Mouse (Mus musculus) G1E (cell line): ENCODE measurements around the gene Cspg4. TPM values are rescaled to one million over a fixed set of nuclear protein-coding genes. Genes with fewer than 3 reads are reported as not detected.

Source experiments
- ATAC-seq: 2 replicates; pipeline ENCODE4 v1.8.0; 2016; ENCODE audit warnings: mild to moderate bottlenecking; ENCODE audit not compliant: insufficient number of reproducible peaks, poor library complexity, low FRiP score, severe bottlenecking; ENCODE audit errors: extremely low read depth
- DNase-seq: peaks from one replicate; pipeline ENCODE4 v3.0.0; 2012; ENCODE audit warnings: low spot score
- H3K27me3 ChIP-seq: 2 replicates; pipeline ENCODE4 v1.6.1; 2012; ENCODE audit warnings: mild to moderate bottlenecking, low read length, inconsistent platforms; ENCODE audit not compliant: insufficient read depth
- H3K36me3 ChIP-seq: replicated peaks from 2 replicates; pipeline ENCODE3; 2012; ENCODE audit warnings: mild to moderate bottlenecking, inconsistent platforms
- H3K4me1 ChIP-seq: 2 replicates; pipeline ENCODE4 v1.6.1; 2012; ENCODE audit warnings: low read depth, low read length, inconsistent platforms, mixed read lengths; ENCODE audit not compliant: insufficient read depth
- H3K4me3 ChIP-seq: 2 replicates; pipeline ENCODE4 v1.5.1; 2012; ENCODE audit warnings: low read depth, mild to moderate bottlenecking, inconsistent platforms, low read length, moderate library complexity, mixed read lengths
- H3K9me3 ChIP-seq: replicated peaks from 2 replicates; pipeline ENCODE4 v1.6.1; 2012; ENCODE audit warnings: inconsistent platforms
- CTCF ChIP-seq: IDR thresholded peaks from 2 replicates; pipeline ENCODE4 v1.5.1; 2012; ENCODE audit warnings: low read depth, low read length, inconsistent platforms, mixed read lengths
- GATA1 ChIP-seq: IDR thresholded peaks from 2 replicates; pipeline ENCODE4 v1.6.1; 2012; ENCODE audit warnings: borderline replicate concordance, low read length, inconsistent platforms, mixed read lengths
- GATA2 ChIP-seq: IDR thresholded peaks from 2 replicates; pipeline ENCODE4 v1.6.1; 2012; ENCODE audit warnings: low read depth, low read length, inconsistent platforms, borderline replicate concordance
- POLR2AphosphoS5 ChIP-seq: IDR thresholded peaks from 2 replicates; pipeline ENCODE4 v1.6.1; 2012; ENCODE audit warnings: low read depth, low read length, inconsistent platforms; ENCODE audit not compliant: insufficient replicate concordance
- TAL1 ChIP-seq: conservative IDR thresholded peaks from 2 replicates; pipeline ENCODE4 v1.6.1; 2012; ENCODE audit warnings: low read depth, low read length, inconsistent platforms, mixed read lengths
- polyA plus RNA-seq: library from polyadenylated mRNA; stranded (reverse); fragments of >175 nt; gene quantifications from 2 replicates; pipeline ENCODE4 v1.2.3, GENCODE M21; 2012
- total RNA-seq, 2 experiments: library from RNA; stranded (forward) in 1 of 2; stranded (reverse) in 1 of 2; fragments of 200-1000 nt in 1 of 2; fragments of >200 nt in 1 of 2; fragmentation: Nextera tagmentation in 1 of 2; gene quantifications; 2 replicates each; pipeline ENCODE4 v1.2.3; 2014 to 2017

Cspg4 gene
- total and polyA plus RNA-seq, 3 experiments, result 0.16 TPM; not detected in 2

DNA sequence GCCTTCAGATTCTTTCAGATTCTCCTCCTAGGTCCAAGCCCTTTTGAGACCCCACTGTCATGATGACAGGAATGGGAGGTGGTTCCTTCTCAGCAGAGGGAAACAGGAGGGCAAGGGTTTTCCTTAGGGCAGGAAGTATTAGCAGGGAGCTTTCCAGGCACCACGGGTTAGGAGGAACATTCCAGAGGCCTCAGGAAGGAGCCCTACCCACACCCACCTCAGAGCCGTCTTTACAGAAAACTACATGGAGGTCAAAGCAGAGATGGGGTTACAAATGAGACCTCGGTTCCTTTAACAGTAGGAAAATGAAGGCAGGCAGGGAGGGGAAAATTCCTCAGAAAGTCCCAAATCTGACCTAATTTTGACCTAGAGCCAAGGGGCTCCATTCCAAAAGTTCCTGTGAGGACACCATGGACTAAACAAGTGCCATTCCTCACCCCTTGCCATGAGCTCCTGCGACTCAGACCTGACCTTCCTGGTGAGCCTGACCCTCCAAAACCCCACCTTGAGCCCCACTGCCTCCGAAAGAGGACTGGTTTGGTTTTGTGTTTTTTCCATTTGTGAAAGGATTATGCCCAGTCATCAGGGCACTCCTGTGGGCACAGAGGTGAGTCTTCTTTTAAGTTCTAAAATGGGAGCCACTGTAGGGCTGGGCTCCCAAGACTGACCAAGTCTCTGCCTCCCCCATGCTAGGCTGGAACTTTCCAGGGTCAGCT is 51.0 kb downstream of the Cspg4 start:
- TF ChIP-seq TAL1 (no peak), GATA2 (no peak), GATA1 (no peak), CTCF (no peak), POLR2AphosphoS5 (no peak)
- no peak for ATAC-seq
- no peaks in the 10 kb centered on the region for H3K9me3 ChIP-seq
- H3K27me3 ChIP-seq, result peaks cover 40% of the 10 kb centered on the region
- H3K36me3 ChIP-seq, result peaks cover 8% of the 10 kb centered on the region
- DNase-seq, result no peak
- H3K4me1 ChIP-seq, result peaks cover 2% of the 10 kb centered on the region; the same call in 1 of the 2 replicates
- H3K4me3 ChIP-seq, result no peak overlapping the region

DNA sequence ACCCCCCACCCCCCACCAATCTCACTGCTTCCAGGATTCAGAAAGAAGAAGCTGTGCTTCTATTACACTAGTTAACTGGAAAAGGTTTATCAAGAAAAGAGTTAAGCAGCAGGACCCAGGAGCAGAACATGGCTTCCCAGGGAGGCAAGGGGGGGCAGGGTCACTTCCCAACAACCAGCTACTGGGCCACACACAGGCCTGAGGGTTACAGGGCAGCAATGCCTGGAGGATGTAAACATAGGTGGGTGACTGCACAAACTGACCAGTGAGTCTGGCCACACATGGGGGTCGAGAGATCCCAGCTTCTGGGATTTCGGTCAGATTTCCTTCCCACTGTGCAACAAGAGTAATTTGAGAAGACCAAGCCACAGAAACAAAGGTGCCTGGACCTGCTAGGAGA is 52.3 kb downstream of the Cspg4 start:
- ATAC-seq (no peak), DNase-seq (no peak)
- peaks cover 2% of the 10 kb centered on the region; the same call in 1 of the 2 replicates for H3K4me1 ChIP-seq
- H3K27me3 ChIP-seq, result peaks cover 31% of the 10 kb centered on the region
- H3K4me3 ChIP-seq, result no peak overlapping the region
- peaks cover 12% of the 10 kb centered on the region for H3K36me3 ChIP-seq
- TF ChIP-seq TAL1, result no peak
- TF ChIP-seq POLR2AphosphoS5, result no peak
- TF ChIP-seq GATA2, result no peak
- TF ChIP-seq GATA1, result no peak
- no peak for TF ChIP-seq CTCF
- peaks cover 4% of the 10 kb centered on the region for H3K9me3 ChIP-seq

DNA sequence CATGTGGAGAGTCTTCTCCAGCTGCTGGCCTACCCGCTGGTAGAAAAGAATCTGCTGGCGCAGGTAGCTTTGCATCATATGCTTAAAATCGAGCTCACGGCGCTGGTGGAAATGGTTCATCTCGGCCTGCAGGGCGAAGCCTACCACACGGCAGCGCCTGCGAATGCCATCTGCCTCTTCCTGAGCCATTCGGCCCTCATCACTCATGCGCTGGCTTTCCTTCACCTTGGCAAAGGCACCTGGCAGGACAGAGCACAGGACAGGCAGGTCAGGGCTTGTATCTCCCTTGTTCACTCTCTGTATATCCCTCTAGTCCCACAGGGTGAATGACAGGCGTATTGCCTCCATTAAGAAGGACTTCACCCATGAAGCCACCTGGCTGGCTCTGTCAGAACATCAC is 53.6 kb downstream of the Cspg4 start:
- H3K27me3 ChIP-seq, result peaks cover 19% of the 10 kb centered on the region
- DNase-seq (no peak), ATAC-seq (no peak)
- TF ChIP-seq GATA1, result no peak
- no peak for TF ChIP-seq GATA2
- no peak for TF ChIP-seq POLR2AphosphoS5
- no peak for TF ChIP-seq CTCF
- TF ChIP-seq TAL1, result no peak
- no peak overlapping the region for H3K4me3 ChIP-seq
- peaks cover 14% of the 10 kb centered on the region for H3K36me3 ChIP-seq
- H3K9me3 ChIP-seq, result peaks cover 4% of the 10 kb centered on the region
- H3K4me1 ChIP-seq, result peaks cover 2% of the 10 kb centered on the region; the same call in 1 of the 2 replicates

DNA sequence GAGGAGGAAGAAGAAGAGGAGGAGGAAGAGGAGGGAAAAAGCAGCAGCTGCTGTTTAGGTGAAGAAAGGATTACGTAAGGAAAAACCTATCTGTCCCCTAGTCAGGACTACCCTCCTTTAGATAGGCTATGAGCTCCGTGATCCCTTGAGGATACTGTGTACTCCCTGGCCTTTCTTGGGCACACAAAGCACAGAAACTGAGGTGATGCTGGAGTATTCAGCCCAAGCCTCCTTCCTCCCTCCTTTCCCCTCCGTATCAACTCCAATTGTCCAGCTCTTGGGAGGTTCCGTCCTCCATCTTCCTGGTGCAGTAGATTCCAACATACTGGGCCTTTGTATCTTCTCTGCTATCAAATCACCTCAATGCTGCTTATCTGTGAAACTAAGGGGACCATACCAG is 57.9 kb downstream of the Cspg4 start:
- DNase-seq (no peak), ATAC-seq (no peak)
- TF ChIP-seq CTCF, result no peak
- TF ChIP-seq TAL1, result no peak
- TF ChIP-seq POLR2AphosphoS5, result no peak
- TF ChIP-seq GATA1, result no peak
- no peak for TF ChIP-seq GATA2
- Histone ChIP-seq H3K4me1 (peaks cover 22% of the 10 kb centered on the region), H3K9me3 (peaks cover 4% of the 10 kb centered on the region), H3K36me3 (peaks cover 26% of the 10 kb centered on the region), H3K4me3 (no peak overlapping the region), H3K27me3 (peaks cover 11% of the 10 kb centered on the region; the same call in 1 of the 2 replicates)

DNA sequence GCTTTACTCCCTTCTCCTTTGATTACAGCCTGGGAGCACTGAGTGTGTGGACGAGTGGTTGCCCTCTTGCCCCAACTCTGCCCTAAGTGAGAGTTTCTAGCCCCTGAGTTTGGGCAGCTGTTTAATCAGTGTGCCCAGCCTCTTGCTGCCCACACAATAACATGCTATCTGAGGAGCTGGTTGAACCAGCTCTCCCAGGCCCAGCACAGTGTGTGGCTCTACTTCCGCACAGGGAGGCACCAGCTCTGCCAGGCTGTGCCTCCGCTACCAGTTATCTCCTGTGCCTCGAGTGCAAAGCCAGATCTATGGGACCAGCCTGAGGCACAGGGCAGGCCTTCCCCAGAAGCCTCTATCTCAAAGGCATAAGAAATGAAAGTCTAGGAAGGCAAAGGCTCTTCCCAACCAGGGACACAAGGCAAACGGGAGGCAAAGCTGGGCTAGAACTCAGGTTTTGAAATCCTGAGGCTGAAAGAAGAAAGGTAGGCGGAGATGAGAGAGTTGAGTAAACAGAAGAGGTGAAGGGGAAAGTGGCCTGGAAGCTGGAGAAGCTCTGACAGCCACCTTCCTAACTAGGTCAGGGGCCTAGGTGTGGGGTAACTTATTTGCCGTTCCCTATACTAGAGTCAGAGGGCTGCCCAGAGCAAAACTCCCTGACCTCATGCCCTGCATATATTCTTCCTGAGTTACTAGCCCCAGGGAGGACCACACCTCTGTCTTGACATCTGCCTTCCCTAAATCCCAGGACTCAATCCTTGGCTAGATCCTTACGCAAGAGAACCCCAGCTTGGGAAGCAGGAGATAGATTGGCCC is 59.2 kb downstream of the Cspg4 start:
- Histone ChIP-seq H3K4me3 (no peak overlapping the region), H3K36me3 (peaks cover 21% of the 10 kb centered on the region), H3K27me3 (peaks cover 9% of the 10 kb centered on the region), H3K9me3 (peaks cover 4% of the 10 kb centered on the region), H3K4me1 (peaks cover 31% of the 10 kb centered on the region)
- ATAC-seq, result no peak
- DNase-seq, result no peak
- no peak for TF ChIP-seq POLR2AphosphoS5
- TF ChIP-seq GATA1, result no peak
- TF ChIP-seq TAL1, result no peak
- no peak for TF ChIP-seq GATA2
- TF ChIP-seq CTCF, result no peak

DNA sequence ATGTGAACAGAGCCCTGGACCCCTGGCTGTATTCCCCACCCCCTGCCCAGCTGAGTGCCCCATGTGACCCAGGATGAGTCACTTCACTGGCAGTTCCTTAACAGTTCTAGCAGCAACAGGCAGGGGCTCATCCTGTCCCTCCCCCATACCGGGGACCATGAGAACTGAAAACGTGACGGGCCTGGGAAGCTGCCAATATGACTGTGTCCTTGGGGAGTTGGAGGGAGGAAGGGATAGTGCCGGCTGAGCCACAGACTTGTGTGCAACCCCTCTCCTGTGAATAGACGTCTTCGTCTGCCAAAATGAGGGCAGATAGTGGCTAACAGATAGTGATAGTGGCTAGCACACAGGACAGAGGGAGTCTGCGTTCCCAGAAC is 59.8 kb downstream of the Cspg4 start:
- H3K36me3 ChIP-seq, result peaks cover 21% of the 10 kb centered on the region
- peaks cover 36% of the 10 kb centered on the region for H3K4me1 ChIP-seq
- peaks cover 12% of the 10 kb centered on the region for H3K27me3 ChIP-seq
- TF ChIP-seq GATA1, result no peak
- no peak for TF ChIP-seq POLR2AphosphoS5
- TF ChIP-seq TAL1, result no peak
- TF ChIP-seq GATA2, result no peak
- TF ChIP-seq CTCF, result no peak
- peaks cover 4% of the 10 kb centered on the region for H3K9me3 ChIP-seq
- ATAC-seq (no peak), DNase-seq (no peak)
- no peak overlapping the region for H3K4me3 ChIP-seq
